In the genomic region with DNA sequence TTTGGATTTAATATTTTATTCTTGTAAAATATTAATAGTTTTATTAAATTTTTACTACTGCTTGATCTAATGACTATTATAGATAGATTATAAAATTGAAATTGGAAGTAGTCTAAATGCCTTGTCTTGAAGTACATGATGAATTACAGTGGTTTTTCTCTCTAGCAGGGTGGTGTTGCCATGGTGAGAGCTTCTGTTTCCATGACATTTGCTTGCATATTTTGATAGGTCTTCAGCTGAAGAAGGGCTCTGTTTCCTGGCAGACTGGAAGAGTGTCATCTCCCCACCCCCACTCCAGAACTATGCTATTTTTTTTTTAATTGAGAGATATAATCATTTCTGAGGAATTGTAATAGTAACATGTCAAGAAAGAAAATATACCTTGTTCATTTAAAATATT, we compare ENCODE assay signal across 12 mouse cellular contexts.
A peak's percentile ranks its signal among the peaks of the same experiment; 100 is the strongest.
DNase-seq lines count a peak whose midpoint lies in the region; ATAC-seq and TF ChIP-seq lines count a peak whose summit lies in the region.
"Had no signal": no experiment of that assay in that cellular context is flagged by ENCODE, and none has a peak within 500 bp of the region (broad histone marks: within the 10 kb centered on the region; RNA-seq: fewer than 3 reads in every experiment).

No protein-coding gene starts in this region.

- no peaks in the 10 kb centered on the region for H3K27me3 ChIP-seq in midbrain, embryonic 13.5 days
- no peaks in the 10 kb centered on the region for H3K27me3 ChIP-seq in midbrain, embryonic 11.5 days (ENCODE audit: control insufficient read depth, insufficient read depth, low read length)
- no peaks in the 10 kb centered on the region for H3K27me3 ChIP-seq in forebrain, embryonic 14.5 days (replicated peaks; ENCODE audit: control insufficient read depth, insufficient read depth, low read length)
- H3K27me3 ChIP-seq in heart, adult 2 months (ENCODE audit: control insufficient read depth, insufficient read depth, low read length), result no peaks in the 10 kb centered on the region

- H3K4me3 ChIP-seq in midbrain, embryonic 13.5 days (replicated peaks), result no peak overlapping the region
- no peak overlapping the region for H3K4me3 ChIP-seq in midbrain, embryonic 11.5 days (ENCODE audit: low read depth, low read length)
- H3K4me3 ChIP-seq in forebrain, embryonic 14.5 days (ENCODE audit: low read depth, low read length), result no peak overlapping the region
- H3K4me3 ChIP-seq in heart, adult 2 months, result no peak overlapping the region

- intact Hi-C loops in heart, adult 2 months (cut with DNase I), result no loop called here

- peaks cover 3% of the 10 kb centered on the region for H3K4me1 ChIP-seq in midbrain, embryonic 13.5 days (replicated peaks)
- H3K4me1 ChIP-seq in midbrain, embryonic 11.5 days (ENCODE audit: control insufficient read depth, insufficient read depth, low read length), result no peaks in the 10 kb centered on the region
- H3K4me1 ChIP-seq in forebrain, embryonic 14.5 days (ENCODE audit: control insufficient read depth, insufficient read depth, low read length), result no peaks in the 10 kb centered on the region
- no peaks in the 10 kb centered on the region for H3K4me1 ChIP-seq in heart, adult 2 months (ENCODE audit: control insufficient read depth, insufficient read depth, low read length)

- no peaks in the 10 kb centered on the region for H3K79me2 ChIP-seq in heart, adult 2 months (replicated peaks; ENCODE audit: control insufficient read depth, insufficient read depth, low read length)

- H3K36me3 ChIP-seq in midbrain, embryonic 13.5 days, result peaks cover 4% of the 10 kb centered on the region
- no peaks in the 10 kb centered on the region for H3K36me3 ChIP-seq in midbrain, embryonic 11.5 days (ENCODE audit: control insufficient read depth, insufficient read depth, low read length)
- no peaks in the 10 kb centered on the region for H3K36me3 ChIP-seq in forebrain, embryonic 14.5 days (ENCODE audit: control insufficient read depth, insufficient read depth, low read length)
- H3K36me3 ChIP-seq in heart, adult 2 months (ENCODE audit: control insufficient read depth, insufficient read depth, low read length), result no peaks in the 10 kb centered on the region

- H3K9ac ChIP-seq in midbrain, embryonic 13.5 days (replicated peaks), result no peak overlapping the region
- H3K9ac ChIP-seq in midbrain, embryonic 11.5 days (ENCODE audit: low read length), result no peak overlapping the region
- no peak overlapping the region for H3K9ac ChIP-seq in forebrain, embryonic 14.5 days (ENCODE audit: low read length)
- H3K9ac ChIP-seq in heart, adult 2 months (ENCODE audit: low read depth, low read length), result no peak overlapping the region
- H3K9ac ChIP-seq: lung, embryonic 14.5 days had no signal

- no peaks in the 10 kb centered on the region for H3K9me3 ChIP-seq in midbrain, embryonic 13.5 days
- H3K9me3 ChIP-seq in midbrain, embryonic 11.5 days (ENCODE audit: control insufficient read depth, low read length), result no peaks in the 10 kb centered on the region
- H3K9me3 ChIP-seq in forebrain, embryonic 14.5 days (replicated peaks; ENCODE audit: control insufficient read depth, low read length), result no peaks in the 10 kb centered on the region

- H3K4me2 ChIP-seq in midbrain, embryonic 13.5 days (replicated peaks), result no peak overlapping the region
- H3K4me2 ChIP-seq in midbrain, embryonic 11.5 days, result no peak overlapping the region
- no peak overlapping the region for H3K4me2 ChIP-seq in forebrain, embryonic 14.5 days (ENCODE audit: low read length)
- H3K4me2 ChIP-seq: lung, embryonic 14.5 days had no signal

- peak; percentile 13 for DNase-seq in adrenal gland, adult 2 months
- DNase-seq in adrenal gland, postnatal 4 days (ENCODE audit: low spot score in 2 of 2), result no peak
- no peak for DNase-seq in midbrain, embryonic 11.5 days (ENCODE audit: low spot score, missing footprints)
- DNase-seq in forebrain, embryonic 14.5 days (ENCODE audit: low spot score), result peak; percentile 86
- DNase-seq in mesoderm, embryonic 11.5 days (ENCODE audit: low read depth, low spot score), result peak; percentile 47
- DNase-seq in kidney, postnatal 14 days, result no peak
- no peak for DNase-seq in heart, adult 2 months
- DNase-seq: cerebellum, adult 2 months; heart, adult 11 months; kidney, adult 18-20 months; lung, embryonic 14.5 days had no signal

- H3K27ac ChIP-seq in midbrain, embryonic 13.5 days, result no peak overlapping the region
- H3K27ac ChIP-seq in midbrain, embryonic 11.5 days (ENCODE audit: low read depth, low read length), result no peak overlapping the region
- no peak overlapping the region for H3K27ac ChIP-seq in forebrain, embryonic 14.5 days (ENCODE audit: low read depth, low read length)
- H3K27ac ChIP-seq in heart, adult 2 months, result no peak overlapping the region

- peak; percentile 73; the same call in 1 of the 2 replicates for ATAC-seq in midbrain, embryonic 13.5 days
- no peak for ATAC-seq in midbrain, embryonic 11.5 days (ENCODE audit: low FRiP score)
- peak; percentile 90 for ATAC-seq in forebrain, embryonic 14.5 days

- TF ChIP-seq EP300 in heart, adult 2 months (IDR thresholded peaks at IDR 0.05; ENCODE audit: insufficient read depth, low read depth, low read length), result no peak

- TF ChIP-seq POLR2A in heart, adult 2 months (IDR thresholded peaks at IDR 0.05; ENCODE audit: insufficient read depth, low read depth, low read length), result no peak

- no peak for TF ChIP-seq CTCF in heart, adult 2 months (IDR thresholded peaks at IDR 0.05)

Comparison
In these comparisons a context has a peak if more than half of its experiments do, and no peak if none do; other contexts are left out.
1. DNase-seq: peak in adrenal gland, adult 2 months (single experiment), forebrain, embryonic 14.5 days (single experiment) and mesoderm, embryonic 11.5 days (single experiment); none in adrenal gland, postnatal 4 days (0 of 2), midbrain, embryonic 11.5 days (single experiment), kidney, postnatal 14 days (single experiment) and heart, adult 2 months (0 of 2).